Mouse (Mus musculus) telencephalon, adult 2 months (tissue): Measurements from ENCODE around the gene Slamf8.

Experiments used
- DNase-seq: peaks from one replicate; pipeline ENCODE4 v3.0.0-alpha.2; 2011; ENCODE audit warnings: low read depth, low spot score

The Slamf8 gene

DNA sequence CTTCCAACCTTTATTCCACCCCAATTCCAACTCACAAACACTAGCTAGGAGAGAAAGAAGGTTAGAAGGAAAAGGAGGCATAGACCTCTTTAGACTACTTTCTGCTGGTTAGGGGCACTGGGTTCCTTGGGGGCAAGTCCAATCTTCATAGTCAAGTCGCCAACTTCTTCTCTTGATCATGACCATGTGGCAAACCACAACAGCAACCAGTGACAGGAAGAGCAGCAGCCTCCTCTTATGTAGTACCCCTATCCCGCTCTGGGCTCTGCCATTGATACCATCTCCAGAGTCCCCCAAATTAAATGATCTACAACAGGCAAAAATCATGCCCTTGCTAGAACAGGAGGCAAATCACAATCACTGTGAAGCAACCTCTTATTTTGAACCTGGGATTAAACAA lies 3.6 kb upstream of the Slamf8 start:
- DNase-seq: no peak

GRCm38 (mm10) chr1:172593321-172593720 lies 3.0 kb upstream of the Slamf8 start:
- DNase-seq: no peak

- no peak for DNase-seq
Measured at GRCm38 (mm10) chr1:172585612-172586567, 4.5 kb downstream of the Slamf8 start.

DNA sequence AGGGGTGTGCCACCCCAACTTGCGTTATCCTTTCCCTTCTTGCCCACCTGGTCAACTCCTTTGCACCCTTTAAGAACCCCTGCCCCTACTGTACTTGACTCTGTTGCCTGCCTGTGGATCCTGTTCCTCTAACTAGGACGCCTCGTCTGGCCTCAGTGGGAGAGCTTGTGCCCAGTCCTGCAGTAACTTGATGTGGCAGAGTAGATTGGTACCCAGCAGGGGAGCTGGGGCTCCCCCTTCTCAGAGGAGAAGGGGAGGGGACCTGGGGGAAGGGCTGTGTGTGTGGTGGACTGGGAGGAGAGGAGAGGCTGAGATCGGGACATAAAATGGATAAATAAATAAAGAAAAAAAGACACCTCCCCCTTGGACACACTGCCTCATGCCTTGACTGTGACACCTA lies 5.3 kb downstream of the Slamf8 start:
- DNase-seq: no peak

GRCm38 (mm10) chr1:172584271-172584670 lies 6.1 kb downstream of the Slamf8 start:
- no peak for DNase-seq

DNA sequence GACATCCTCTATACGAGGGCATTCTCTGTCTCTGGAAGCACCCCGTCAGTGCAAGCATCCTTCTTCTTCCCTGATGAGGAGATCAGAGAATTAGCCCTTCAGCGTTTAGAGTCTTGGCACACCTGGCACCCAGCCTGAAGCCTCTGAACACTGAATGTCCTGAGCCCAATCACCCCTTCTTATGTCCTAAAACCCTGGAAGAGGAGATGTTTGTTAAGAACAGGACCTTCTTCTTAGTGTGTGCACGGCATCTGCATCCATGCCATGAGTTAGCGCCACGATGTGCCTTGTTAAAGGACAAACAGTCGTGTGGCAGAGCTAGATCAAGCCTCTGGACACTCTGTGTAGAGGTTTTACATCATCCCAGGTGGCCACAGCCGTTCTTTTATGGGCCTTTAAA lies 7.9 kb downstream of the Slamf8 start:
- no peak for DNase-seq

GRCm38 (mm10) chr1:172580116-172580515 lies 10.3 kb downstream of the Slamf8 start:
- DNase-seq: no peak

- DNase-seq: no peak
Measured at GRCm38 (mm10) chr1:172567758-172568157, 22.6 kb downstream of the Slamf8 start.

GRCm38 (mm10) chr1:172566131-172566530 lies 24.2 kb downstream of the Slamf8 start:
- DNase-seq: no peak

DNA sequence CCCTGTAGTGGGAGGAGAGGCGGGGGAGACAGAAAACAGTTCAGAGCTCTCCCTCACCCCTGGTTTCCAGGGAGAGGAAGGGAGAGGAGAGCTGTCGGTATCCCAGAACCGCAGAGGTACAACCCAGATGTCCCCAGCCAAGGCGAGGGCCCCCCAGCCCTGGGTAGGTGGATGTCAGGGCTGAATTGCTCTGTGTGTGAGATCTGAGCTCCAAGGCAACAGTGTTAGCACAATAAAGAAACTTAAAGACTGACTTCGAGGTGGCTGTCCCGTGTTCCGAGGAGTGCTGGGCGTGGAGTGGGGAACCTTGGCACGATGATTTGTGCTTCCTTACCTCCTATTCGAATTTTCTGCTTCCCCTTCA lies 26.9 kb downstream of the Slamf8 start:
- DNase-seq: no peak

GRCm38 (mm10) chr1:172562641-172563464 lies 27.5 kb downstream of the Slamf8 start:
- no peak for DNase-seq

DNA sequence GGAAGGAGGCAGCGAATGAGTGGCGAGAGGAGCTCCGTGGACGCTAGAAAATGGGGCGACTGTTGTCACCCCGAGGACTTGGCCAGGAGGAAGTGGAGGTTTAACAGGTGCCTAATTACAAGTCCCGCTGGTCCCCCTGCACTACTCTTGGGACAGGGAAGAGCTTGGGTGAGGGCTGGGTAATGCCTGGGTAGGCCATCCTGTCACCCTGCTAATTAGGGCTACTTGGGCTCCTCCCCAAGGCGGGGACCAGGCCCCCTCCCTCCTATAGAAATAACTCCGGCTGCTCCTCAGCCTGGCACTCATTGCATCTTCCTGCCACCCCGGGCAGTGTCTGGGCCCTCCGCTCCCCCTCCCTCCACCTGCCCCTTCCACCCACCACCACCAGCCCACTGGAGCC lies 34.7 kb downstream of the Slamf8 start, which contains the start of gene Vsig8:
Gene Vsig8 (plus strand): TSS at position 301 of the 400 bp plus-strand sequence.
- DNase-seq: no peak

DNA sequence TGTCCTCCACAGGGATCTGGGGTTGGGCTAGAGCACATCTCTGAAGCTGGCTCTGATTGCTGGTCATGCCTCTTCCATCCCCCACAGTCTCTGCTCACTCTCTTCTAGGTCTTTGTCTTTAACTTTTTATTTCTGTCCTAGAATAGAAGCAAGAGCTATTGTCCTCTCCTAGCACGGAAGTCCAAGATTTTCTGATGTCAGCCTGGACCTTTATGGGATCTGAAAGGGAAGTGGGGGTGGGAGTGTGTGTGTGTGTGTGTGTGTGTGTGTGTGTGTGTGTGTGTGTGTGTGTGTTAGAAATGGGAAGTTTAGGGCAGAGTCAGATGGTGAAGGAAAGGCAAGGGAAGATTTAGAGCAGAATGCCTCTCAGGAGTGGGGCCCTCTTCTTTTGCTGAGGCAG lies 37.7 kb downstream of the Slamf8 start:
- no peak for DNase-seq

DNA sequence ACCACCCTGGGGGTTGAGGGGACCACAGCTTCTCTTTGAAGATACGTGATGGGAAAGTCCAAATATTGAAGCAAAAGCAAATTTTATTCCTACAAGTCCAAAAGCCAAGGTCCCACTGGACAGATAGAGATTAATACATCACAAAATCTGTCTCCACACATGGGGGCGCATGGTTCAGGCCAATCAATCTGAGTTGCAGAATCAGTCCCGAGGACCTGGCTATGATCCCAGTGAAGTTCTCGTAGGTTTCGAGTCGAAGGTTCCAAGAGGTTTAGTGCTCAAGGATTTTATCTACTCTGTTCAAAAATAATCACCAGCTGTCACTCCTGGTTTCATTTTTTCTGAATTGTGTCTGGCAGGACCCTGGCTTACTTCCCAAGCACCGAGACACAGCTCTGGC lies 39.4 kb downstream of the Slamf8 start:
- no peak for DNase-seq

GRCm38 (mm10) chr1:172550551-172550951 lies 39.8 kb downstream of the Slamf8 start:
- DNase-seq: peak; percentile 65

DNA sequence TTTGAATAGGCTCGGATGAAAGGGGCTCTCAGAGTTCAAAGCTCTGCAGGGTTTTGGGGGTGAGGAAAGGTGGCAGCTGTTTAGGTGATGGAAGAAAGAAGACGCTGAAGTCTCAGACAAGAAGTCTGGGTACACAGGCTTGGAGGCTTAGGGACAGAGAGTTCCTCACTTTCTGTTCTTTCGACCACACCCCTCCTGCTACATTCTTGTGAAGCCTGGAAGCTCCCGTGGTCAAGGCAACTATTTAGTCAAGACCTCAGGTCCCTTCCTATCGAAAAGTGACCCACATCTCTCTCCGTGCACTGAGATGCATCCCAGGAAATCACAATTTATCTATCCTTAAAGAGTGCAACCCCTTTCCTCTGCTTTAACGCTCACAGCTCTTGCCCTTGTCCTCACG lies 40.7 kb downstream of the Slamf8 start:
- DNase-seq: no peak

DNA sequence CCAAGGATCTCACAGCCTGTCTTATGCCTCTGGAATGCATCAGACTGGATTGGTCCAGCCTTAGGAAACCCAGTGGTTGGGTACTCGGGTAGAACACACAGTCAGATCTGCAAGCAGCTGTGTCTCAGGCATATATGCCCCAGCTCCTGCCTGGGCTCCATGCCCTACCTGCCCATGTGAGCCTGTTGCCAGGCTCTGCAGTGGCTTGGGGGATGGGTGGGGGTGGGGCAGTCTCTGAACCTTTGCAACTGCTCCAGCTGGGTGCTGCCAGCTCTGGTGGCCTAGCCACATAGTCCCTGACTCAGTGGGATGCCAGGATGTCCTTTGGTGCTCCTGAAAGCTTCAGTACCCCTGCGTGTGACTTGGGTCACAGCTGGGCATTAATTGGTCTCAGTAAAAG lies 41.1 kb downstream of the Slamf8 start:
- no peak for DNase-seq

- no peak for DNase-seq
Measured at GRCm38 (mm10) chr1:172548501-172548900, 41.9 kb downstream of the Slamf8 start.

GRCm38 (mm10) chr1:172546062-172546461 lies 44.3 kb downstream of the Slamf8 start:
- no peak for DNase-seq

- DNase-seq: no peak
Measured at GRCm38 (mm10) chr1:172540283-172540820, 50.0 kb downstream of the Slamf8 start.

DNA sequence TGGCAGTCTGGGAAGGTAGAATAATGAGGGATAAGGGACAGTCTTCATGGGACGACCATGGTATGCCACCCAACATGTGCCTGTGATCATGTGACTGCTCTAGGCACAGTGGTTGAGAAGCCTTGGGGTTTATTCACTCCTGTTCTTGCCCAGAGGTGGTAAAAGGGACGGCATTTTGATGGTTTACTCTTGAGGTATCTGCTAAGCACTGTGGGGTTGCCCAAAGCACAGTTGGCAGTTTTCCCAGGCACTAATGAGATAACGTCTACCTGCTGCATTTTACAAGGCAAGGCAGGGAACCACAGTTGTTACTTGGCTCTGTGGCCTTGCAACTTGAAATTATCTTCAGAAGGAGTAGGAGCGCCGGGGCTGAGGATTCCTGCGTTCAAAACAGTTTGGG lies 50.5 kb downstream of the Slamf8 start:
- no peak for DNase-seq

DNA sequence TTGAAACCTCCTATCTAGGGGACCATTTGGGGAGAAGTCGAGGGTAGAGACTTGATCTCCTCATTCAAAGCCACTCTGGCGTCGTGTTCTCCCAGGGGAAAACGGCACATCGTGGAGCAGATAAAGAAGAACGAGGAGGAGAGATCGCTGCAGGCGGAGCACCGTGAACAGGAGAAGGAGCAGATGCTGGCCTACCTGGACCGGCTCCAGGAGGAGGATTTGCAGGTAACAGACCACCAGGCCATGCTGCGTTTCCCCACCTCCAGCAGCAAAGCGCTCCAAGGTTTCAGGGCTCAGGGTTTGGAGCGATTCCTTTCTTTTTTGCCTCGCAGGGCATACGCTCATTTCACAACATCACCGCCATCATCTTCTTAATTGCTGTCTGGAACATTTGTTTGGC lies 55.3 kb downstream of the Slamf8 start:
- no peak for DNase-seq
